Mouse (Mus musculus): Measurements from ENCODE around the gene Lipc. TPM values are rescaled to one million over a fixed set of nuclear protein-coding genes. Genes with fewer than 3 reads are reported as not detected.

Lipc gene
- polyA plus RNA-seq, 1 experiment from 2014 or later = not detected

- Histone ChIP-seq H3K9me3 (ENCODE audit: control insufficient read depth) (no peaks in the 10 kb centered on the region), H3K9ac (ENCODE audit: low read depth, low read length) (no peak overlapping the region), H3K36me3 (ENCODE audit: control insufficient read depth, insufficient read depth) (no peaks in the 10 kb centered on the region), H3K27ac (ENCODE audit: low read depth, low read length) (no peak overlapping the region), H3K27me3 (replicated peaks; ENCODE audit: control insufficient read depth, insufficient read depth, low read length) (no peaks in the 10 kb centered on the region), H3K4me3 (ENCODE audit: low read depth, low read length) (no peak overlapping the region), H3K4me1 (replicated peaks; ENCODE audit: control insufficient read depth, insufficient read depth, low read length) (no peaks in the 10 kb centered on the region), H3K4me2 (replicated peaks; ENCODE audit: low read depth) (no peak overlapping the region)
- TF ChIP-seq CTCF (IDR thresholded peaks at IDR 0.05; ENCODE audit: low read depth) = no peak
- no peak for ATAC-seq
- WGBS = 59% methylated on average over 8 of the region's 8 CpGs
Observed at GRCm38 (mm10) chr9:70891431-70892133, 60.4 kb downstream of the Lipc start.

DNA sequence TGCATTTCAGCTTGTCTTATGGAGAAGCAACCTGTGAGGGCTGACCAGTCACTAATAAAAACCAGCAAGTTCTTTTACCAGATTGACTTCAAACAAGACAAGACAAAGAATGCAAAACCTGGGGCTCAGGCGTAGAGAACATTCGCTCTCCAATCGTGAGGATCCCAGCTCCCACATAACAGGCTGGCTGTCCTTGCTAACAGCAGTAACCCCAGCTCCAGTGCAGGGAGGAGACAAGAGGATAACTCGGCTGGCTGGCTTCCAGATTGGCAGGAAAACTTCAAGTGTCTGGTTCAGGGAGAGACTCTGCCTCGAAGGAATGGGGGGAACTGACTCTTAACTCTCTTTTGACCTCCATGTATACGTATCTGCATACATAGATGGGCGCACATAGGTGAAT lies 61.3 kb downstream of the Lipc start:
- Histone ChIP-seq H3K4me1 (replicated peaks; ENCODE audit: control insufficient read depth, insufficient read depth, low read length) (no peaks in the 10 kb centered on the region), H3K36me3 (ENCODE audit: control insufficient read depth, insufficient read depth) (no peaks in the 10 kb centered on the region), H3K9me3 (ENCODE audit: control insufficient read depth) (no peaks in the 10 kb centered on the region), H3K27me3 (replicated peaks; ENCODE audit: control insufficient read depth, insufficient read depth, low read length) (no peaks in the 10 kb centered on the region), H3K9ac (ENCODE audit: low read depth, low read length) (no peak overlapping the region), H3K27ac (ENCODE audit: low read depth, low read length) (no peak overlapping the region), H3K4me2 (replicated peaks; ENCODE audit: low read depth) (no peak overlapping the region), H3K4me3 (ENCODE audit: low read depth, low read length) (no peak overlapping the region)
- no peak for ATAC-seq
- no peak for TF ChIP-seq CTCF (IDR thresholded peaks at IDR 0.05; ENCODE audit: low read depth)
- 91% methylated on average over 7 of the region's 7 CpGs for WGBS

DNA sequence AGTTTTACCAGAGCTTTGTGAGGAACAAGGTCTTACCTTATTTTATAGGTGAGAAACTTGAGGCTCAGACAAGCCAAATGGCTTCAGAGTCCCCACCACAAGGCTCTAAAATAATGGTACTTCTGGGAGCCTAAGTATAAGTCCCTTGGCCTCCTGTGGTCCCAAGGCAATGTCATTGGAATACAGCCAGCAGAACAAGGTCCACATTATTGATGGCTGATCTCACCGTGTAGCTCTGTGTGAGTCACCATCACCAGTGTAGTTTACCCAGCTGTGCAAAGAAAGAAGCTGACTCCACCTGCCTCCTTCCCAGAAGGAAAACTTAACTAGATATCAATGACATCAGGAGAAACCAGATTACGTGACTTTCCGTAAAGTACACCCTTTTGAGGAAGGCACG lies 63.1 kb downstream of the Lipc start:
- Histone ChIP-seq H3K27me3 (replicated peaks; ENCODE audit: control insufficient read depth, insufficient read depth, low read length) (no peaks in the 10 kb centered on the region), H3K4me2 (replicated peaks; ENCODE audit: low read depth) (no peak overlapping the region), H3K4me3 (ENCODE audit: low read depth, low read length) (no peak overlapping the region), H3K9ac (ENCODE audit: low read depth, low read length) (no peak overlapping the region), H3K36me3 (ENCODE audit: control insufficient read depth, insufficient read depth) (no peaks in the 10 kb centered on the region), H3K27ac (ENCODE audit: low read depth, low read length) (peak overlapping the region; percentile 79), H3K9me3 (ENCODE audit: control insufficient read depth) (no peaks in the 10 kb centered on the region), H3K4me1 (replicated peaks; ENCODE audit: control insufficient read depth, insufficient read depth, low read length) (no peaks in the 10 kb centered on the region)
- no peak for TF ChIP-seq CTCF (IDR thresholded peaks at IDR 0.05; ENCODE audit: low read depth)
- peak; percentile 98 for ATAC-seq
- WGBS = 45% methylated on average over 4 of the region's 4 CpGs

- TF ChIP-seq CTCF (IDR thresholded peaks at IDR 0.05; ENCODE audit: low read depth) = no peak
- Histone ChIP-seq H3K27ac (ENCODE audit: low read depth, low read length) (peak overlapping the region; percentile 79), H3K4me1 (replicated peaks; ENCODE audit: control insufficient read depth, insufficient read depth, low read length) (no peaks in the 10 kb centered on the region), H3K27me3 (replicated peaks; ENCODE audit: control insufficient read depth, insufficient read depth, low read length) (no peaks in the 10 kb centered on the region), H3K4me2 (replicated peaks; ENCODE audit: low read depth) (no peak overlapping the region), H3K4me3 (ENCODE audit: low read depth, low read length) (no peak overlapping the region), H3K36me3 (ENCODE audit: control insufficient read depth, insufficient read depth) (no peaks in the 10 kb centered on the region), H3K9ac (ENCODE audit: low read depth, low read length) (no peak overlapping the region), H3K9me3 (ENCODE audit: control insufficient read depth) (no peaks in the 10 kb centered on the region)
- WGBS = 65% methylated on average over 2 of the region's 2 CpGs
- peak; percentile 80 for ATAC-seq
Observed at GRCm38 (mm10) chr9:70888556-70888955, 63.5 kb downstream of the Lipc start.

DNA sequence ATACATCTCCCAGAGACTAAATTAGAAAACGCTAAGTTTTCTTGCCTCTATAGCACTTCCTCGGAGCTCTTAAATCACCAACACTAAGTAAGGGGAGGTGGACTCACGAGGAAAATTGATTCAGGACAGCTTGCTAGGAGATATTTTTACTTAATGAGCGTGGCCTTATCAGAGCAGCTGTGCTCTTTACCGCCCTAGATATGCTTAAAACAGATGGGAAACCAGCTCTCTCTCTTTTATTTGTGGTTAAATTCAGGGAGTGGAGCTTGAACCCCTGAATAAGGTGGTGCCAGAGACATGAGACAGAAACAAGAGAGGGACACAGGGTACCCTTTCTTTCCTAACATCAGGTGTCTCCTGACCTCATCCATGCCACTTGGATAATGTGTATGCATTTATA lies 70.0 kb downstream of the Lipc start:
- no peaks in the 10 kb centered on the region for H3K9me3 ChIP-seq (ENCODE audit: control insufficient read depth)
- H3K36me3 ChIP-seq (ENCODE audit: control insufficient read depth, insufficient read depth) = no peaks in the 10 kb centered on the region
- H3K4me3 ChIP-seq (ENCODE audit: low read depth, low read length) = no peak overlapping the region
- no peaks in the 10 kb centered on the region for H3K4me1 ChIP-seq (replicated peaks; ENCODE audit: control insufficient read depth, insufficient read depth, low read length)
- no peak overlapping the region for H3K27ac ChIP-seq (ENCODE audit: low read depth, low read length)
- 44% methylated on average over 5 of the region's 5 CpGs for WGBS
- no peaks in the 10 kb centered on the region for H3K27me3 ChIP-seq (replicated peaks; ENCODE audit: control insufficient read depth, insufficient read depth, low read length)
- TF ChIP-seq CTCF (IDR thresholded peaks at IDR 0.05; ENCODE audit: low read depth) = no peak
- no peak overlapping the region for H3K4me2 ChIP-seq (replicated peaks; ENCODE audit: low read depth)
- no peak for ATAC-seq
- no peak overlapping the region for H3K9ac ChIP-seq (ENCODE audit: low read depth, low read length)

- ATAC-seq = peak; percentile 56; the same call in 1 of the 2 replicates
- no peaks in the 10 kb centered on the region for H3K9me3 ChIP-seq (ENCODE audit: control insufficient read depth)
- no peak overlapping the region for H3K27ac ChIP-seq (ENCODE audit: low read depth, low read length)
- no peak for TF ChIP-seq CTCF (IDR thresholded peaks at IDR 0.05; ENCODE audit: low read depth)
- no peak overlapping the region for H3K4me3 ChIP-seq (ENCODE audit: low read depth, low read length)
- no peaks in the 10 kb centered on the region for H3K27me3 ChIP-seq (replicated peaks; ENCODE audit: control insufficient read depth, insufficient read depth, low read length)
- H3K4me1 ChIP-seq (replicated peaks; ENCODE audit: control insufficient read depth, insufficient read depth, low read length) = no peaks in the 10 kb centered on the region
- no peaks in the 10 kb centered on the region for H3K36me3 ChIP-seq (ENCODE audit: control insufficient read depth, insufficient read depth)
- no peak overlapping the region for H3K4me2 ChIP-seq (replicated peaks; ENCODE audit: low read depth)
- no peak overlapping the region for H3K9ac ChIP-seq (ENCODE audit: low read depth, low read length)
Observed at GRCm38 (mm10) chr9:70878823-70879222, 73.2 kb downstream of the Lipc start.

Data from intestine, postnatal 0 days (tissue).